Mouse (Mus musculus) monocyte, adult 5-6 weeks (primary cell): ENCODE measurements around the gene Smg5. TPM values are rescaled to one million over a fixed set of nuclear protein-coding genes. Genes with fewer than 3 reads are reported as not detected.
"Not testable (repeated sequence)": the region's sequence is repeated elsewhere in the genome, so short reads cannot be mapped to it uniquely, and the experiment has no call there.

ENCODE experiments used
- ATAC-seq: fragments of 153-309, 156-312 bp; replicated peaks from 2 replicates; pipeline ENCODE4 v1.8.0; 2017; ENCODE audit warnings: mild to moderate bottlenecking; ENCODE audit not compliant: low TSS enrichment, insufficient number of reproducible peaks, severe bottlenecking, poor library complexity, low FRiP score
- total RNA-seq: library from RNA; stranded (forward); fragments of 200-1000, 200-491, 200-594 nt; gene quantifications from 3 replicates; pipeline ENCODE4 v1.2.3, GENCODE M21; 2017

The Smg5 gene
- total RNA-seq, 1 experiment from 2014 or later = 48.7 TPM

GRCm38 (mm10) chr3:88339006-88339405, 2.9 kb downstream of the Smg5 start:
- no peak for ATAC-seq

- ATAC-seq = no peak
These were observed 14.7 kb downstream of the Smg5 start for GRCm38 (mm10) chr3:88350732-88351131.

GRCm38 (mm10) chr3:88352907-88353306, 16.8 kb downstream of the Smg5 start:
- no peak for ATAC-seq

- ATAC-seq = no peak
These were observed 18.5 kb downstream of the Smg5 start for GRCm38 (mm10) chr3:88354396-88355165.

GRCm38 (mm10) chr3:88359584-88359983, 23.5 kb downstream of the Smg5 start:
- no peak for ATAC-seq

- no peak for ATAC-seq
These were observed 23.9 kb downstream of the Smg5 start for GRCm38 (mm10) chr3:88359989-88360388.

GRCm38 (mm10) chr3:88361096-88361495, 25.0 kb downstream of the Smg5 start:
- no peak for ATAC-seq

- no peak for ATAC-seq
These were observed 25.7 kb downstream of the Smg5 start for GRCm38 (mm10) chr3:88361612-88362313.

GRCm38 (mm10) chr3:88363700-88364099, 27.6 kb downstream of the Smg5 start:
- ATAC-seq = no peak

GRCm38 (mm10) chr3:88364337-88364736, 28.3 kb downstream of the Smg5 start, which contains the start of gene Paqr6:
Paqr6 (plus strand) TSS chr3:88364584.
- no peak for ATAC-seq

- no peak for ATAC-seq
These were observed 29.8 kb downstream of the Smg5 start for GRCm38 (mm10) chr3:88365705-88366361.

GRCm38 (mm10) chr3:88366830-88367428, 30.9 kb downstream of the Smg5 start:
- ATAC-seq = 0 out of 2 replicates have a peak, but pooled peaks have one; percentile 31

- not testable (repeated sequence) for ATAC-seq
These were observed 31.5 kb downstream of the Smg5 start for GRCm38 (mm10) chr3:88367517-88367916.

- ATAC-seq = not testable (repeated sequence)
These were observed 32.5 kb downstream of the Smg5 start for GRCm38 (mm10) chr3:88368511-88368910.

- ATAC-seq = not testable (repeated sequence)
These were observed 36.6 kb downstream of the Smg5 start, which contains the start of gene Bglap3 for GRCm38 (mm10) chr3:88372643-88373042. Bglap3 (minus strand) TSS chr3:88372743.

GRCm38 (mm10) chr3:88375750-88376626, 39.9 kb downstream of the Smg5 start:
- 0 out of 2 replicates have a peak, but pooled peaks have one; percentile 23 for ATAC-seq

- ATAC-seq = not testable (repeated sequence)
These were observed 40.6 kb downstream of the Smg5 start for GRCm38 (mm10) chr3:88376644-88377043.

- ATAC-seq = not testable (repeated sequence)
These were observed 42.5 kb downstream of the Smg5 start, which contains the start of gene Bglap2 for GRCm38 (mm10) chr3:88378599-88378998. Bglap2 (minus strand) TSS chr3:88378699.
